Mouse (Mus musculus): ENCODE results near the gene Ahcy. TPM values are rescaled to one million over a fixed set of nuclear protein-coding genes. Genes with fewer than 3 reads are reported as not detected.
A peak's percentile ranks its signal among the peaks of the same experiment; 100 is the strongest.
"Not testable (repeated sequence)": the region's sequence is repeated elsewhere in the genome, so short reads cannot be mapped to it uniquely, and the experiment has no call there.

Gene Ahcy
- polyA plus RNA-seq (2015; fragmentation: Nextera tagmentation; extraction: Ambion mirVana): 224 and 247 TPM in 2 replicates

- Histone ChIP-seq H3K9me3 (ENCODE audit: low read length) (no peaks in the 10 kb centered on the region), H3K4me2 (ENCODE audit: low read depth, low read length) (peak within 1 kb of the TSS; percentile 97), H3K9ac (replicated peaks) (peak within 1 kb of the TSS; percentile 96), H3K4me3 (ENCODE audit: low read depth, low read length) (peak within 1 kb of the TSS; percentile 93), H3K36me3 (replicated peaks; ENCODE audit: insufficient read depth, low read length) (no peaks in the 10 kb centered on the region), H3K27ac (ENCODE audit: low read depth) (peak within 1 kb of the TSS; percentile 99), H3K4me1 (ENCODE audit: insufficient read depth) (peaks cover 26% of the 10 kb centered on the region), H3K27me3 (ENCODE audit: insufficient read depth, low read length) (no peaks in the 10 kb centered on the region)
- 2% methylated on average over 56 of the region's 56 CpGs for whole genome bisulfite sequencing (ENCODE audit: insufficient replicate concordance)
- ATAC-seq (peak; percentile 86), DNase-seq (peak; percentile 91)
- no peak for TF ChIP-seq CTCF (IDR thresholded peaks at IDR 0.05; ENCODE audit: low read depth)
- peak; percentile 59; the same call in 1 of the 2 replicates for TF ChIP-seq EP300 (IDR thresholded peaks at IDR 0.05; ENCODE audit: low read depth)
Observed at GRCm38 (mm10) chr2:155073978-155074765, at the start of gene Ahcy. TSS of gene Ahcy (minus strand) at chr2:155074497.

DNA sequence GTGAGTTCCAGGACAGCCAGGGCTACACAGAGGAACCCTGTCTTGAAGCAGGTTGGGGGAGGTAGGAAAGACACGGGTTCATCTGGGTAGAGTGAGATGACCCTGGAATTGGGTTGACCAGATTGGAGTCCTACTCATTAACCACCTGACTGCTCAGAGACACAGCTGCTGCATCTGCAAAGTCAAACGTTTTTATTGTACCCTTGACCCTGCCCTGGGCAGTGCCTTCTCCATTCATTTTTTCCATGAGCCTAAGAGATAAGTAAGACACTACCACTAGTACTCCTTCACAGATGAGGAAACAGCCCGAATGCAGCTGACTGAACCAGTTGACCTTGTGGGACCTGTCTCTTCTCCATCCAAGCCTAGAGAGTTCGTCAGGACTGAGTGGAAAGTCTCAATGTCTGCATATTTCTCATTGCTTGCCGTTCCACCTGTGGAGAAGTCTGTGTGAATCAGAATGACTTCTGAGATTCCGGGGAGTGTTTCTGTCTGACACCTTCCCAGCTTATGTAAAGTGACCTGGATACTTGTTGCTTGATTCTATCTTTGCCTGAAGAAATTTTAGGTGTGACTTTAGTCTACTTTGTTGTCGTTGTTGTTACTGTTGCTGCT, 41.0 kb upstream of the Ahcy start:
- Histone ChIP-seq H3K4me3 (ENCODE audit: low read depth, low read length) (no peak overlapping the region), H3K27me3 (ENCODE audit: insufficient read depth, low read length) (no peaks in the 10 kb centered on the region), H3K9me3 (ENCODE audit: low read length) (peaks cover 3% of the 10 kb centered on the region; the same call in 1 of the 2 replicates), H3K36me3 (replicated peaks; ENCODE audit: insufficient read depth, low read length) (no peaks in the 10 kb centered on the region), H3K9ac (replicated peaks) (no peak overlapping the region), H3K4me2 (ENCODE audit: low read depth, low read length) (no peak overlapping the region), H3K27ac (ENCODE audit: low read depth) (no peak overlapping the region), H3K4me1 (ENCODE audit: insufficient read depth) (no peaks in the 10 kb centered on the region)
- DNase-seq: no peak
- TF ChIP-seq CTCF (IDR thresholded peaks at IDR 0.05; ENCODE audit: low read depth) (no peak), EP300 (IDR thresholded peaks at IDR 0.05; ENCODE audit: low read depth) (no peak)
- 60% methylated on average over 7 of the region's 7 CpGs for WGBS (ENCODE audit: insufficient replicate concordance)
- no peak for ATAC-seq

- not testable (repeated sequence) for H3K27me3 ChIP-seq (ENCODE audit: insufficient read depth, low read length); H3K4me1 ChIP-seq (ENCODE audit: insufficient read depth); ATAC-seq; H3K4me3 ChIP-seq (ENCODE audit: low read depth, low read length); H3K9me3 ChIP-seq (ENCODE audit: low read length); H3K9ac ChIP-seq (replicated peaks); H3K4me2 ChIP-seq (ENCODE audit: low read depth, low read length); H3K36me3 ChIP-seq (replicated peaks; ENCODE audit: insufficient read depth, low read length); DNase-seq
- TF ChIP-seq EP300 (IDR thresholded peaks at IDR 0.05; ENCODE audit: low read depth): 0 out of 2 replicates have a peak, but pooled peaks have one; percentile 18
- WGBS (ENCODE audit: insufficient replicate concordance): 64% methylated on average over 9 of the region's 9 CpGs
- peak overlapping the region; percentile 39 for H3K27ac ChIP-seq (ENCODE audit: low read depth)
Observed at GRCm38 (mm10) chr2:155107276-155107675, 33.0 kb upstream of the Ahcy start.

- no peaks in the 10 kb centered on the region for H3K36me3 ChIP-seq (replicated peaks; ENCODE audit: insufficient read depth, low read length)
- DNase-seq: no peak
- no peak overlapping the region for H3K9ac ChIP-seq (replicated peaks)
- WGBS (ENCODE audit: insufficient replicate concordance): 78% methylated on average over 6 of the region's 6 CpGs
- H3K4me2 ChIP-seq (ENCODE audit: low read depth, low read length): no peak overlapping the region
- H3K4me1 ChIP-seq (ENCODE audit: insufficient read depth): peaks cover 14% of the 10 kb centered on the region
- no peak for ATAC-seq
- TF ChIP-seq CTCF (IDR thresholded peaks at IDR 0.05; ENCODE audit: low read depth) (no peak), EP300 (IDR thresholded peaks at IDR 0.05; ENCODE audit: low read depth) (no peak)
- H3K9me3 ChIP-seq (ENCODE audit: low read length): no peaks in the 10 kb centered on the region
- H3K4me3 ChIP-seq (ENCODE audit: low read depth, low read length): no peak overlapping the region
- no peaks in the 10 kb centered on the region for H3K27me3 ChIP-seq (ENCODE audit: insufficient read depth, low read length)
- no peak overlapping the region for H3K27ac ChIP-seq (ENCODE audit: low read depth)
Observed at GRCm38 (mm10) chr2:155103607-155104006, 29.3 kb upstream of the Ahcy start.

DNA sequence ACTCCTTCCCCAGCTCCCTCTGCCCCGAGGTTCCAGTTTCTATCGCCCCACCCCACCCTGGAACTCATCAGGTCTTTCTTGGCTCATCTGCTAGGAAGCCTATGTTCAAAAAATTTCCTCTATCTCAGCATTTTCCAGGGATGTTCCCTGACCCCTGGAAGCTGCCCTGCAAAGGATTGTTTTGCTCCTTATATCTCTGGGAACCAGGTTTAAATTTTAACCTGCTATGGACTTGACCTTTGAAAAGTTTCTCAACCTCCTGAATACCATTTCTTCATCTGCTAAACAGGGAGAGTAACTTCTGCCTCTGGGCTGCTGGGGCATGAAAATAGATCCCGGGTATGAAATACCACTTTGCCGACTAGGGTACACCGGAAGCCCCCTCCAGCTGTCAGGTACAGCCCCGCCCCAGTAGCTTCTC, 27.5 kb upstream of the Ahcy start:
- DNase-seq (peak; percentile 21), ATAC-seq (peak; percentile 70)
- H3K4me1 ChIP-seq (ENCODE audit: insufficient read depth): peaks cover 14% of the 10 kb centered on the region
- H3K4me2 ChIP-seq (ENCODE audit: low read depth, low read length): peak overlapping the region; percentile 61
- no peaks in the 10 kb centered on the region for H3K36me3 ChIP-seq (replicated peaks; ENCODE audit: insufficient read depth, low read length)
- H3K4me3 ChIP-seq (ENCODE audit: low read depth, low read length): peak overlapping the region; percentile 13; the same call in 1 of the 2 replicates
- no peaks in the 10 kb centered on the region for H3K9me3 ChIP-seq (ENCODE audit: low read length)
- no peak for TF ChIP-seq CTCF (IDR thresholded peaks at IDR 0.05; ENCODE audit: low read depth)
- peak; percentile 46; the same call in 1 of the 2 replicates for TF ChIP-seq EP300 (IDR thresholded peaks at IDR 0.05; ENCODE audit: low read depth)
- H3K27ac ChIP-seq (ENCODE audit: low read depth): peak overlapping the region; percentile 76
- H3K27me3 ChIP-seq (ENCODE audit: insufficient read depth, low read length): no peaks in the 10 kb centered on the region
- H3K9ac ChIP-seq (replicated peaks): 0 out of 2 replicates have a peak overlapping the region, but pooled peaks have one; percentile 38
- 40% methylated on average over 6 of the region's 6 CpGs for WGBS (ENCODE audit: insufficient replicate concordance)

- ATAC-seq (peak; percentile 32), DNase-seq (peak; percentile 24)
- Histone ChIP-seq H3K27me3 (ENCODE audit: insufficient read depth, low read length) (no peaks in the 10 kb centered on the region), H3K9me3 (ENCODE audit: low read length) (no peaks in the 10 kb centered on the region), H3K27ac (ENCODE audit: low read depth) (peak overlapping the region; percentile 66), H3K4me1 (ENCODE audit: insufficient read depth) (peaks cover 14% of the 10 kb centered on the region), H3K4me2 (ENCODE audit: low read depth, low read length) (no peak overlapping the region), H3K36me3 (replicated peaks; ENCODE audit: insufficient read depth, low read length) (no peaks in the 10 kb centered on the region), H3K9ac (replicated peaks) (no peak overlapping the region), H3K4me3 (ENCODE audit: low read depth, low read length) (no peak overlapping the region)
- no peak for TF ChIP-seq CTCF (IDR thresholded peaks at IDR 0.05; ENCODE audit: low read depth)
- TF ChIP-seq EP300 (IDR thresholded peaks at IDR 0.05; ENCODE audit: low read depth): no peak
- WGBS (ENCODE audit: insufficient replicate concordance): 38% methylated on average over 3 of the region's 3 CpGs
Observed at GRCm38 (mm10) chr2:155100796-155101259, 26.5 kb upstream of the Ahcy start.
